Mouse (Mus musculus): ENCODE measurements around the gene Syde1. TPM values are rescaled to one million over a fixed set of nuclear protein-coding genes. Genes with fewer than 3 reads are reported as not detected.

Gene Syde1
- total RNA-seq, 2 experiments from 2014 or later: 11.0 to 11.5 TPM

- DNase-seq: peak; percentile 54 to 56
These were observed 16.1 kb downstream of the Syde1 start for GRCm38 (mm10) chr10:78575690-78576089.

GRCm38 (mm10) chr10:78575105-78575632 lies 16.6 kb downstream of the Syde1 start:
- DNase-seq: no peak

- peak; percentile 96 to 98 for DNase-seq
These were observed 17.3 kb downstream of the Syde1 start, which contains the start of gene Ilvbl for GRCm38 (mm10) chr10:78574250-78575104. Gene Ilvbl, plus strand, starts transcription at chr10:78574346.

- no peak for DNase-seq
These were observed 18.5 kb downstream of the Syde1 start for GRCm38 (mm10) chr10:78573226-78573625.

- DNase-seq: no peak
These were observed 20.9 kb downstream of the Syde1 start for GRCm38 (mm10) chr10:78570897-78571296.

- no peak for DNase-seq
These were observed 21.3 kb downstream of the Syde1 start for GRCm38 (mm10) chr10:78570416-78570815.

GRCm38 (mm10) chr10:78569686-78570085 lies 22.1 kb downstream of the Syde1 start:
- no peak for DNase-seq

- DNase-seq: no peak
These were observed 22.6 kb downstream of the Syde1 start for GRCm38 (mm10) chr10:78569191-78569590.

- DNase-seq: no peak
These were observed 26.7 kb downstream of the Syde1 start for GRCm38 (mm10) chr10:78565070-78565469.

- peak; percentile 28 to 63 for DNase-seq
These were observed 50.8 kb downstream of the Syde1 start for GRCm38 (mm10) chr10:78540943-78541342.

Other genes starting within 250 kb of the Syde1 start
- 100 to 1,000 TPM; 214 to 237 TPM for gene Agpat3, start 239.5 kb downstream of the Syde1 start, total RNA-seq (2021)
- 10 to 100 TPM; 90.5 to 94.6 TPM for gene Rrp1, start 178.9 kb downstream of the Syde1 start, total RNA-seq (2021)
- gene Cstb, start 166.3 kb downstream of the Syde1 start, total RNA-seq (2021): 10 to 100 TPM; 25.5 to 33.5 TPM
- 10 to 100 TPM; 11.5 to 12.0 TPM for gene Pdxk, start 127.0 kb downstream of the Syde1 start, total RNA-seq (2021)
- gene Olfr1358, start 74.5 kb downstream of the Syde1 start, total RNA-seq (2021): not detected
- gene Ilvbl, start 17.6 kb downstream of the Syde1 start, total RNA-seq (2021): 10 to 100 TPM; 31.6 to 40.5 TPM
- gene Olfr1357, start 26.1 kb upstream of the Syde1 start, total RNA-seq (2021): not detected
- not detected for gene Casp14, start 126.3 kb upstream of the Syde1 start, total RNA-seq (2021)
- gene Ccdc105, start 161.1 kb upstream of the Syde1 start, total RNA-seq (2021): not detected
- gene Slc1a6, start 188.5 kb upstream of the Syde1 start, total RNA-seq (2021): not detected

All from heart, adult 18-20 months (tissue).